ENCODE assay signal across 11 mouse cellular contexts in genomic region chr4:83549501-83549900, GRCm38 (mm10). TPM values are rescaled to one million over a fixed set of nuclear protein-coding genes. Genes with fewer than 3 reads are reported as not detected.
DNase-seq lines count a peak whose midpoint lies in the region; ATAC-seq lines count a peak whose summit lies in the region.
"Had no signal": no experiment of that assay in that cellular context is flagged by ENCODE, and none has a peak within 500 bp of the region (broad histone marks: within the 10 kb centered on the region; RNA-seq: fewer than 3 reads in every experiment).

No protein-coding gene starts in this region.

- H3K9ac ChIP-seq in embryonic facial prominence, embryonic 14.5 days (ENCODE audit: low read depth, low read length), result peak overlapping the region; percentile 35; the same call in 1 of the 2 replicates
- no peak overlapping the region for H3K9ac ChIP-seq in limb, embryonic 15.5 days
- H3K9ac ChIP-seq: stomach, embryonic 15.5 days had no signal

- no peaks in the 10 kb centered on the region for H3K36me3 ChIP-seq in embryonic facial prominence, embryonic 14.5 days (ENCODE audit: control insufficient read depth, insufficient read depth, low read length)
- no peaks in the 10 kb centered on the region for H3K36me3 ChIP-seq in limb, embryonic 15.5 days
- H3K36me3 ChIP-seq: stomach, embryonic 15.5 days had no signal

- DNase-seq in cerebellum, postnatal 14 days, result peak; percentile 5 to 12
- DNase-seq in cerebellum, adult 9-11 months, result no peak
- DNase-seq in layer of hippocampus, adult 18-20 months (ENCODE audit: low spot score in 2 of 2), result peak; percentile 21 to 31
- DNase-seq in layer of hippocampus, adult 9-10 months (ENCODE audit: low spot score), result no peak
- DNase-seq in embryonic facial prominence, embryonic 14.5 days (ENCODE audit: low spot score), result peak; percentile 55
- DNase-seq in kidney, postnatal 14 days, result no peak
- no peak for DNase-seq in Muller cell, postnatal 12 days (ENCODE audit: inconsistent ontology term)

- no peak overlapping the region for H3K27ac ChIP-seq in embryonic facial prominence, embryonic 14.5 days (replicated peaks; ENCODE audit: low read depth, low read length)
- no peak overlapping the region for H3K27ac ChIP-seq in limb, embryonic 15.5 days
- H3K27ac ChIP-seq: kidney, postnatal 0 days; stomach, embryonic 15.5 days had no signal

- no peaks in the 10 kb centered on the region for H3K4me1 ChIP-seq in embryonic facial prominence, embryonic 14.5 days (ENCODE audit: control insufficient read depth, insufficient read depth, low read length)
- H3K4me1 ChIP-seq in limb, embryonic 15.5 days, result peaks cover 5% of the 10 kb centered on the region; the same call in 1 of the 2 replicates
- H3K4me1 ChIP-seq: stomach, embryonic 15.5 days had no signal

- 52% methylated on average over 18 of the region's 18 CpGs for WGBS in embryonic facial prominence, embryonic 14.5 days
- 37% methylated on average over 18 of the region's 18 CpGs for WGBS in limb, embryonic 15.5 days

- H3K4me2 ChIP-seq in embryonic facial prominence, embryonic 14.5 days (ENCODE audit: low read depth, low read length), result peak overlapping the region; percentile 18; the same call in 1 of the 2 replicates
- peak overlapping the region; percentile 24; the same call in 1 of the 2 replicates for H3K4me2 ChIP-seq in limb, embryonic 15.5 days
- H3K4me2 ChIP-seq: stomach, embryonic 15.5 days had no signal

- peak; percentile 30; the same call in 1 of the 2 replicates for ATAC-seq in embryonic facial prominence, embryonic 14.5 days (ENCODE audit: low read depth)
- ATAC-seq in limb, embryonic 15.5 days (ENCODE audit: insufficient number of reproducible peaks, low FRiP score, low TSS enrichment, low read depth), result no peak

- no peaks in the 10 kb centered on the region for H3K27me3 ChIP-seq in embryonic facial prominence, embryonic 14.5 days (replicated peaks; ENCODE audit: control insufficient read depth, insufficient read depth, low read length)
- H3K27me3 ChIP-seq in limb, embryonic 15.5 days, result no peaks in the 10 kb centered on the region
- H3K27me3 ChIP-seq: stomach, embryonic 15.5 days had no signal

- no peaks in the 10 kb centered on the region for H3K9me3 ChIP-seq in embryonic facial prominence, embryonic 14.5 days (ENCODE audit: control insufficient read depth, low read length)
- H3K9me3 ChIP-seq in limb, embryonic 15.5 days, result no peaks in the 10 kb centered on the region
- H3K9me3 ChIP-seq: stomach, embryonic 15.5 days had no signal

- no peak overlapping the region for H3K4me3 ChIP-seq in embryonic facial prominence, embryonic 14.5 days (ENCODE audit: low read depth, low read length)
- 0 out of 2 replicates have a peak overlapping the region, but pooled peaks have one; percentile 5 for H3K4me3 ChIP-seq in limb, embryonic 15.5 days
- H3K4me3 ChIP-seq: myocyte; stomach, embryonic 15.5 days had no signal

RNA-seq across cellular contexts. Expression of gene Ccdc171, which starts 24.2 kb away (rescaled TPM):
- total RNA-seq in layer of hippocampus, adult 18-20 months (2021), result 1 to 10 TPM; 4.0 to 6.0 TPM
- 3.7 and 4.0 TPM in 2 replicates for polyA plus RNA-seq in embryonic facial prominence, embryonic 14.5 days (2014; fragmentation: Nextera tagmentation; extraction: Ambion mirVana)
- polyA plus RNA-seq in limb, embryonic 15.5 days (2015; fragmentation: Nextera tagmentation; extraction: Ambion mirVana), result 3.4 and 4.0 TPM in 2 replicates

Comparison
In these comparisons a context has a peak if more than half of its experiments do, and no peak if none do; other contexts are left out.
1. DNase-seq: peak in cerebellum, postnatal 14 days (2 of 2), layer of hippocampus, adult 18-20 months (2 of 2) and embryonic facial prominence, embryonic 14.5 days (single experiment); none in cerebellum, adult 9-11 months (single experiment), layer of hippocampus, adult 9-10 months (single experiment), kidney, postnatal 14 days (single experiment) and Muller cell, postnatal 12 days (single experiment).